Mouse (Mus musculus): ENCODE measurements around the gene March10.

- TF ChIP-seq EP300 (IDR thresholded peaks at IDR 0.05; ENCODE audit: insufficient read depth, low read depth, low read length) (no peak), POLR2A (IDR thresholded peaks at IDR 0.05; ENCODE audit: insufficient read depth, low read length) (no peak)
These were observed 10.3 kb downstream of the March10 start for GRCm38 (mm10) chr11:105446221-105446620.

Data from ES-Bruce4 (cell line).